Mouse (Mus musculus): ENCODE results near the gene Rnf166.

- TF ChIP-seq CTCF (IDR thresholded peaks at IDR 0.05; ENCODE audit: control insufficient read depth, insufficient read depth, low read length) (no peak), POLR2A (IDR thresholded peaks at IDR 0.05; ENCODE audit: borderline replicate concordance, control insufficient read depth, low read depth, low read length) (no peak)
Measured at GRCm38 (mm10) chr8:122430646-122431045, 45.2 kb downstream of the Rnf166 start.

Measured in bone marrow, adult 2 months (tissue).